Mouse (Mus musculus) liver, adult (tissue): Measurements from ENCODE around the gene Prn.

Source experiments
- GATA4 ChIP-seq: IDR thresholded peaks from 2 replicates; pipeline ENCODE4 v1.6.1; 2014; ENCODE audit warnings: mild to moderate bottlenecking, low read length; ENCODE audit not compliant: insufficient replicate concordance

The Prn gene

GRCm38 (mm10) chr2:131909683-131910572 lies at the start of gene Prn, which contains the start of gene Prnp:
Prn (plus strand) TSS chr2:131909957.
Prnp (plus strand) TSS chr2:131909928.
- TF ChIP-seq GATA4 = no peak

- no peak for TF ChIP-seq GATA4
These were observed 47.0 kb upstream of the Prn start for GRCm38 (mm10) chr2:131862617-131863275.

GRCm38 (mm10) chr2:131863472-131863871 lies 46.3 kb upstream of the Prn start:
- no peak; the same call in 1 of the 2 replicates for TF ChIP-seq GATA4

- TF ChIP-seq GATA4 = no peak
These were observed 45.4 kb upstream of the Prn start for GRCm38 (mm10) chr2:131864262-131864796.

GRCm38 (mm10) chr2:131866676-131867075 lies 43.1 kb upstream of the Prn start:
- TF ChIP-seq GATA4 = no peak

- no peak for TF ChIP-seq GATA4
These were observed 40.8 kb upstream of the Prn start for GRCm38 (mm10) chr2:131868983-131869382.

GRCm38 (mm10) chr2:131873376-131873775 lies 36.4 kb upstream of the Prn start:
- no peak for TF ChIP-seq GATA4

- TF ChIP-seq GATA4 = no peak
These were observed 33.0 kb upstream of the Prn start for GRCm38 (mm10) chr2:131876551-131877265.

GRCm38 (mm10) chr2:131881766-131882165 lies 28.0 kb upstream of the Prn start:
- no peak for TF ChIP-seq GATA4

- TF ChIP-seq GATA4 = no peak
These were observed 26.6 kb upstream of the Prn start for GRCm38 (mm10) chr2:131883136-131883535.

GRCm38 (mm10) chr2:131886503-131887160 lies 23.1 kb upstream of the Prn start:
- no peak for TF ChIP-seq GATA4

GRCm38 (mm10) chr2:131888233-131888632 lies 21.5 kb upstream of the Prn start:
- no peak for TF ChIP-seq GATA4

GRCm38 (mm10) chr2:131892534-131892933 lies 17.2 kb upstream of the Prn start:
- TF ChIP-seq GATA4 = no peak

- no peak for TF ChIP-seq GATA4
These were observed 14.7 kb upstream of the Prn start for GRCm38 (mm10) chr2:131895106-131895505.

GRCm38 (mm10) chr2:131896011-131896410 lies 13.7 kb upstream of the Prn start:
- TF ChIP-seq GATA4 = no peak
